Mouse (Mus musculus): ENCODE measurements at regions not wholly inside any gene's neighbourhood (a gene's known extent, or its start where the extent isn't known, plus 50 kb on each side); places are given as distances from the start of the nearest gene placed in this dataset.

DNA sequence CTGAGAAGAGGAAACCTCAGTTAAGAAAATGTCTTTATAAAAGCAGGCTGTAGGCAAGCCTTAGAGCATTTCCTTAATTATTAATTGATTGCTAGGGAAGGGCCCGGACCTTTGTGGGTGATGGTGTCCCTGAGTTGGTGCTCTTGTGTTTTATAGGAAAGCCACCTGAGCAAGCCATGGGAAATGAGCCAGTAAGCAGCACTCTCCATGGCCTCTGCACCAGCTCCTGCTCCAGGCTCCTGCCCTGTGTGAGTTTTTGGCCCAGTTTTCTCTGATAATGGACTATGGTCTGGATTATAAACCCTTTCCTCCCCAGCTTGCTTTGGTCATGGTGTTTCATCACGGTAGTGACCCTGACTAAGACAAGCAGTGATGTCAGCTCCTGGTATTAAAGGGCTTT lies 50.6 kb upstream of the Gm8994 start:
- no peak overlapping the region for H3K27ac ChIP-seq (replicated peaks; ENCODE audit: low read depth, low read length)
- no peaks in the 10 kb centered on the region for H3K36me3 ChIP-seq (replicated peaks; ENCODE audit: control insufficient read depth, insufficient read depth, low read depth, low read length)
- H3K9ac ChIP-seq (replicated peaks; ENCODE audit: low read length), result no peak overlapping the region
- H3K4me2 ChIP-seq (ENCODE audit: low read depth, low read length), result no peak overlapping the region
- ATAC-seq (replicated peaks; ENCODE audit: insufficient number of reproducible peaks, low FRiP score, low TSS enrichment, low read depth) (no peak), DNase-seq (ENCODE audit: low spot score) (no peak)
- no peaks in the 10 kb centered on the region for H3K4me1 ChIP-seq (ENCODE audit: control insufficient read depth, insufficient read depth, low read length)
- H3K4me3 ChIP-seq (ENCODE audit: low read depth, low read length), result no peak overlapping the region
- 75% methylated on average over 2 of the region's 2 CpGs for WGBS
- no peaks in the 10 kb centered on the region for H3K9me3 ChIP-seq (replicated peaks; ENCODE audit: control insufficient read depth, low read length)
- H3K27me3 ChIP-seq (ENCODE audit: control insufficient read depth, insufficient read depth, low read length), result no peaks in the 10 kb centered on the region

All from embryonic facial prominence, embryonic 11.5 days (tissue).